In the genomic region with DNA sequence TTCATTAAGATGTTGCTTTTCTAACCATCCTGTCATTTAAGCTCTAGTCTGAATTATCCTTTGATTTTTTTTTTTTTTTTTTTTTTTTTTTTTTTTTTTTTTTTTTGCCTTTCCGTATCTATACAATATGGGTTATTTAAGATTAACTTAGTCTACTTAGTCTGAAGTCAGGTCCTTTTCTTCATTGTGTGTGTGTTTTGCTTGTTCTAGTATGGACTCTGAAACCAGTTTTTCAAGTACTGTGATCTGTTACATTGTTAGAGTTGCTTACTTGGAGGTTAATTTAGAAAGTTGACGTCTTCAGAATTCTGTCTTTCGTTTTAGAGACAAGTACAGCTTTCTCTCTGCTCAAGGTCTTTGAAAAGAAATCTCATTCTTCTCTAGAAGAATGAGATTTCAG, we compare ENCODE assay signal across 8 mouse cellular contexts.
A peak's percentile ranks its signal among the peaks of the same experiment; 100 is the strongest.
DNase-seq lines count a peak whose midpoint lies in the region; ATAC-seq and TF ChIP-seq lines count a peak whose summit lies in the region.

No protein-coding gene starts in this region.

- no peaks in the 10 kb centered on the region for H3K9me3 ChIP-seq in kidney, embryonic 16.5 days (ENCODE audit: low read length)
- H3K9me3 ChIP-seq in embryonic facial prominence, embryonic 14.5 days (ENCODE audit: control insufficient read depth, low read length), result no peaks in the 10 kb centered on the region
- no peaks in the 10 kb centered on the region for H3K9me3 ChIP-seq in intestine, embryonic 14.5 days (ENCODE audit: control insufficient read depth, low read length)
- no peaks in the 10 kb centered on the region for H3K9me3 ChIP-seq in midbrain, postnatal 0 days (ENCODE audit: low read length)

- peak overlapping the region; percentile 52 for H3K4me2 ChIP-seq in kidney, embryonic 16.5 days (replicated peaks; ENCODE audit: low read depth, low read length)
- H3K4me2 ChIP-seq in embryonic facial prominence, embryonic 14.5 days (ENCODE audit: low read depth, low read length), result peak overlapping the region; percentile 80
- H3K4me2 ChIP-seq in intestine, embryonic 14.5 days (ENCODE audit: low read length), result peak overlapping the region; percentile 57
- peak overlapping the region; percentile 75 for H3K4me2 ChIP-seq in midbrain, postnatal 0 days (ENCODE audit: low read depth, low read length, poor library complexity, severe bottlenecking)

- peaks cover 8% of the 10 kb centered on the region; the same call in 1 of the 2 replicates for H3K4me1 ChIP-seq in kidney, embryonic 16.5 days (ENCODE audit: insufficient read depth, low read length)
- H3K4me1 ChIP-seq in embryonic facial prominence, embryonic 14.5 days (ENCODE audit: control insufficient read depth, insufficient read depth, low read length), result no peaks in the 10 kb centered on the region
- H3K4me1 ChIP-seq in intestine, embryonic 14.5 days (replicated peaks; ENCODE audit: control insufficient read depth, insufficient read depth, low read length), result no peaks in the 10 kb centered on the region; the same call in 1 of the 2 replicates
- H3K4me1 ChIP-seq in midbrain, postnatal 0 days (ENCODE audit: insufficient read depth, low read length), result no peaks in the 10 kb centered on the region

- H3K4me3 ChIP-seq in kidney, embryonic 16.5 days (ENCODE audit: low read length), result peak overlapping the region; percentile 38; the same call in 1 of the 2 replicates
- peak overlapping the region; percentile 43 for H3K4me3 ChIP-seq in embryonic facial prominence, embryonic 14.5 days (ENCODE audit: low read depth, low read length)
- peak overlapping the region; percentile 25 for H3K4me3 ChIP-seq in intestine, embryonic 14.5 days (ENCODE audit: low read depth, low read length)
- H3K4me3 ChIP-seq in midbrain, postnatal 0 days (ENCODE audit: low read depth, low read length), result peak overlapping the region; percentile 37

- DNase-seq in kidney, postnatal 14 days, result no peak
- DNase-seq in embryonic facial prominence, embryonic 14.5 days (ENCODE audit: low spot score), result peak; percentile 29
- no peak for DNase-seq in intestine, embryonic 14.5 days (ENCODE audit: low spot score)
- no peak for DNase-seq in midbrain, postnatal 0 days (ENCODE audit: low spot score)
- no peak for DNase-seq in gastrocnemius, postnatal 36 days
- no peak for DNase-seq in embryo, embryonic 11 days
- no peak for DNase-seq in cerebellum, postnatal 25 days

- intact Hi-C loops in gastrocnemius, postnatal 36 days (cut with DNase I), result no loop called here

- ATAC-seq in kidney, embryonic 16.5 days (ENCODE audit: low FRiP score, low TSS enrichment), result no peak
- ATAC-seq in embryonic facial prominence, embryonic 14.5 days (ENCODE audit: low read depth), result no peak
- ATAC-seq in intestine, embryonic 14.5 days (replicated peaks; ENCODE audit: low FRiP score, low TSS enrichment, low read depth), result no peak
- no peak for ATAC-seq in midbrain, postnatal 0 days (ENCODE audit: low FRiP score)

- TF ChIP-seq CTCF in midbrain, postnatal 0 days (IDR thresholded peaks at IDR 0.05), result no peak

- no peaks in the 10 kb centered on the region for H3K27me3 ChIP-seq in kidney, embryonic 16.5 days (ENCODE audit: insufficient read depth, low read length)
- H3K27me3 ChIP-seq in embryonic facial prominence, embryonic 14.5 days (replicated peaks; ENCODE audit: control insufficient read depth, insufficient read depth, low read length), result no peaks in the 10 kb centered on the region
- no peaks in the 10 kb centered on the region for H3K27me3 ChIP-seq in intestine, embryonic 14.5 days (replicated peaks; ENCODE audit: control insufficient read depth, insufficient read depth, low read length)
- H3K27me3 ChIP-seq in midbrain, postnatal 0 days (ENCODE audit: insufficient read depth, low read length), result no peaks in the 10 kb centered on the region

- no peak overlapping the region for H3K27ac ChIP-seq in kidney, embryonic 16.5 days (ENCODE audit: low read length)
- no peak overlapping the region for H3K27ac ChIP-seq in embryonic facial prominence, embryonic 14.5 days (replicated peaks; ENCODE audit: low read depth, low read length)
- no peak overlapping the region; the same call in 1 of the 2 replicates for H3K27ac ChIP-seq in intestine, embryonic 14.5 days (ENCODE audit: low read depth)
- H3K27ac ChIP-seq in midbrain, postnatal 0 days (ENCODE audit: low read depth, low read length), result peak overlapping the region; percentile 66; the same call in 1 of the 2 replicates

- no peaks in the 10 kb centered on the region for H3K36me3 ChIP-seq in kidney, embryonic 16.5 days (ENCODE audit: insufficient read depth, low read length)
- H3K36me3 ChIP-seq in embryonic facial prominence, embryonic 14.5 days (ENCODE audit: control insufficient read depth, insufficient read depth, low read length), result no peaks in the 10 kb centered on the region
- no peaks in the 10 kb centered on the region for H3K36me3 ChIP-seq in intestine, embryonic 14.5 days (ENCODE audit: control insufficient read depth, insufficient read depth, low read length)
- H3K36me3 ChIP-seq in midbrain, postnatal 0 days (ENCODE audit: insufficient read depth, low read length), result no peaks in the 10 kb centered on the region

- no peak overlapping the region for H3K9ac ChIP-seq in kidney, embryonic 16.5 days (replicated peaks; ENCODE audit: low read length)
- peak overlapping the region; percentile 55; the same call in 1 of the 2 replicates for H3K9ac ChIP-seq in embryonic facial prominence, embryonic 14.5 days (ENCODE audit: low read depth, low read length)
- no peak overlapping the region for H3K9ac ChIP-seq in intestine, embryonic 14.5 days (ENCODE audit: low read length)
- peak overlapping the region; percentile 42; the same call in 1 of the 2 replicates for H3K9ac ChIP-seq in midbrain, postnatal 0 days (replicated peaks; ENCODE audit: low read length, poor library complexity, severe bottlenecking)

- WGBS in kidney, embryonic 16.5 days, result 52% methylated on average over 3 of the region's 3 CpGs
- 28% methylated on average over 3 of the region's 3 CpGs for WGBS in embryonic facial prominence, embryonic 14.5 days
- 25% methylated on average over 3 of the region's 3 CpGs for WGBS in intestine, embryonic 14.5 days
- WGBS in midbrain, postnatal 0 days, result 8% methylated on average over 3 of the region's 3 CpGs

Comparison
In these comparisons a context has a peak if more than half of its experiments do, and no peak if none do; other contexts are left out.
1. H3K9ac ChIP-seq: peak in embryonic facial prominence, embryonic 14.5 days (single experiment) and midbrain, postnatal 0 days (single experiment); none in kidney, embryonic 16.5 days (single experiment) and intestine, embryonic 14.5 days (single experiment).
2. Peak in every context shown above with its lines, with median percentiles within 50 percentile points of each other: H3K4me2 ChIP-seq and H3K4me3 ChIP-seq.